Mouse (Mus musculus): ENCODE data around the gene Olfr1325. TPM values are rescaled to one million over a fixed set of nuclear protein-coding genes. Genes with fewer than 3 reads are reported as not detected.
"Not testable (repeated sequence)": the region's sequence is repeated elsewhere in the genome, so short reads cannot be mapped to it uniquely, and the experiment has no call there.

Gene Olfr1325
- polyA plus RNA-seq (2014; fragmentation: Nextera tagmentation; extraction: Ambion mirVana), result 0.07 TPM in 1 of 2 replicates, not detected in the other

DNA sequence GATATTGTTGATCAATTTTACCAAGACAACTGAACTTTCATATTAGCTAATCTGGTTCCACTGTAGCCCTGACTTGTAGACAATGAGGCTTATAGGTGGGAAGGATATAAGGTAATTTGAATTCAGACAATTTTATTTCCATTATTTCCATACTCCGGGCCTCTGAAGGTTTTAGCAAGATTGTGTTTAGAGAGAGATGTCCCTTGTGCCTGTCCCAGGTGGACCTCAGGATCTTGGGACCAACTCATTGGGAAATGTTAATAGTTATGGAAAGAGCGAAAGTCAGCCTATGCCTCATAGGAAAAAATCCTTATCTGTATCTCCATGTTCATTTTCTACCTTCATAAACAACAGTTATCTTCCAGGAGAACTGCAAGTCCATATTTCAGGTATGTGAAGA, at the start of gene Olfr1325:
Gene Olfr1325 (plus strand): TSS at position 301 of the 400 bp plus-strand sequence.
- 88% methylated on average over 2 of the region's 2 CpGs for WGBS
- Histone ChIP-seq H3K9me3 (ENCODE audit: control insufficient read depth, low read length) (no peaks in the 10 kb centered on the region), H3K4me2 (ENCODE audit: low read depth, low read length) (no peak within 1 kb of the TSS), H3K9ac (ENCODE audit: low read depth, low read length) (no peak within 1 kb of the TSS), H3K4me1 (ENCODE audit: control insufficient read depth, insufficient read depth, low read length) (no peaks in the 10 kb centered on the region), H3K27ac (replicated peaks; ENCODE audit: low read depth, low read length) (no peak within 1 kb of the TSS), H3K4me3 (ENCODE audit: low read depth, low read length) (no peak within 1 kb of the TSS), H3K27me3 (replicated peaks; ENCODE audit: control insufficient read depth, insufficient read depth, low read length) (no peaks in the 10 kb centered on the region), H3K36me3 (ENCODE audit: control insufficient read depth, insufficient read depth, low read length) (no peaks in the 10 kb centered on the region)
- ATAC-seq (ENCODE audit: low read depth) (no peak), DNase-seq (ENCODE audit: low spot score) (no peak)

DNA sequence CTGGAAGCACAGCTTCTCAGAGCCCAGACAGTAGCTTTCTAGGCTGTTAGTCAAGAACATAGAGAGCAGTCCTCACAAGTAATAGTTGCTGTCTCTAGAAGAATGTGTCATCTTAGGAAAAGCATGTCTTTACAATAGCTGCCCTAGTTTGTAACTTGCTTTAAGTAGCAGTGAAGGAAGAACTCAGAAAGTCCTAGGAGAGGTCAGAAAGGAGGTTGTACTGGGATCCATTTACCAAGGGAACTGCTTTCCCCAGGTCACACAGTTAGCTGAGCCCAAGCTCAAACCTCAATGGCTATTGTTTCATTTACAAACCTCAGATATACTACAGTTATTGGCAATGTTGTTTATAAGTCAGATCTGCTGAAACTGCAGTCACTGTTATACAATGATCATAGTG, 17.7 kb upstream of the Olfr1325 start, which contains the start of gene Olfr1326-ps1:
Gene Olfr1326-ps1 (minus strand): TSS at position 101 of the 400 bp plus-strand sequence.
- Histone ChIP-seq H3K9me3 (ENCODE audit: control insufficient read depth, low read length) (no peaks in the 10 kb centered on the region), H3K4me3 (ENCODE audit: low read depth, low read length) (no peak within 1 kb of the TSS), H3K36me3 (ENCODE audit: control insufficient read depth, insufficient read depth, low read length) (no peaks in the 10 kb centered on the region), H3K27me3 (replicated peaks; ENCODE audit: control insufficient read depth, insufficient read depth, low read length) (no peaks in the 10 kb centered on the region), H3K4me1 (ENCODE audit: control insufficient read depth, insufficient read depth, low read length) (no peaks in the 10 kb centered on the region), H3K9ac (ENCODE audit: low read depth, low read length) (no peak within 1 kb of the TSS), H3K4me2 (ENCODE audit: low read depth, low read length) (no peak within 1 kb of the TSS), H3K27ac (replicated peaks; ENCODE audit: low read depth, low read length) (no peak within 1 kb of the TSS)
- ATAC-seq (ENCODE audit: low read depth) (no peak), DNase-seq (ENCODE audit: low spot score) (no peak)

DNA sequence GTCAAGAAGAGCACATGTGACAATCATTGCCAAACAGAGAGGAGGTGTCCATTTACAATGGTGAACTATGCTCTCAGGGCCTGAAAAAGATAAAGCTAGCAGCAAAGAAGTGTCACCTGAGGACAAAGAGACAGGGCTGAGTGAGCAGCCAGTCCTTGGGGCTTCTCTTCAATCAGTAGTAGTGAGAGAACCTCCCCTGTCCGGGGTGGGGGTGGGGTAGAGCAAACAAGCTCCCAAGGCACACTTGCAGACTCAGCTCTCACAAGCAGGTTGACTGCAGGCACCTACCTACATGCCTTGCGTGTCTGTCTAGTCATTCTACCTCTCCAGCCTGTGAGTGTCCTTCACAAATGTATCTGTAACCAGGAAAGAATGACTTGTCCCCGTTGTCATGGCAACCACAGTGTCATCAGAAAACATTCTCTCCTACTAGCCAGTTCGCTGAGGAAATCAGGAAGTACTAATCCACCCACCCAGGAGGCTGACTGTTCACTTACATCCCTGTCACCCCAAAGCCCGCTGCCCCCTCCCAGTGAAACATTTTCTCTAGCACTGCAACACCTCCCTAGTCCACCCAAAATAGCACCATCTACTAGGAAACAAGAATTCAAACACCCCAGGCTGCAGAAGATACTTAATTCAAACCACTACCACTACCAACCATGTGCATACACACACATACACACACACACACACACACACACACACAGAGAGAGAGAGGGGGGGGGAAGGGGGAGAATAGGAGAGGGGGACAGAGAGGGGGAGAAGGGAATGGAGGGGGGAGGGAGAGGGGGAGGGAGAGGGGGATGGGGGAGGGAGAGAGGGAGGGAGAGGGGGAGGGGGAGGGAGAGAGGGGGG, 53.2 kb downstream of the Olfr1325 start, which contains the start of gene Gm5640:
Gene Gm5640 (minus strand): TSS at position 170 of the 858 bp plus-strand sequence.
- not testable (repeated sequence) for H3K4me1 ChIP-seq (ENCODE audit: control insufficient read depth, insufficient read depth, low read length); H3K4me3 ChIP-seq (ENCODE audit: low read depth, low read length); DNase-seq (ENCODE audit: low spot score); H3K27ac ChIP-seq (replicated peaks; ENCODE audit: low read depth, low read length); H3K27me3 ChIP-seq (replicated peaks; ENCODE audit: control insufficient read depth, insufficient read depth, low read length); ATAC-seq (ENCODE audit: low read depth); H3K36me3 ChIP-seq (ENCODE audit: control insufficient read depth, insufficient read depth, low read length); H3K9ac ChIP-seq (ENCODE audit: low read depth, low read length); H3K4me2 ChIP-seq (ENCODE audit: low read depth, low read length); H3K9me3 ChIP-seq (ENCODE audit: control insufficient read depth, low read length)
- 40% methylated on average over 1 of the region's 5 CpGs for WGBS

DNA sequence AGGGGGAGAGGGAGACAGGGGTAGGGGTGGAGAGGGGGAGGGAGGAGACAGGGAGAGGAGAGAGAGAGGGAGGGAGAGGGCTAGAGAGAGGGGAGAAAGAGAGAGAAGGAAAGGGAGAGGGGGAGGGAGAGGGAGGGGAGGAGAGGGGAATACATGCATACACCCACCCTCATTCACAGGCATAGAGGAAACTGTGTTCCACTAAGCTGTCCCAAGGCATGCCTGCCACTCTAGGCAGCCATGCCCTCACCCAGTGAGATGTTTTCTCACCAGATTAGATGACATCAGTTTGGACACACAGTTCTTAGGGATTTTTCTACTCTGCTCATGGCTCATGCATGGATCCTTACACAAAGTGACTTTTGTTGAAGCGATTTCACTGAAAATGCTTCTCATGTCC, 53.9 kb downstream of the Olfr1325 start:
- not testable (repeated sequence) for ATAC-seq (ENCODE audit: low read depth); H3K4me1 ChIP-seq (ENCODE audit: control insufficient read depth, insufficient read depth, low read length); H3K4me3 ChIP-seq (ENCODE audit: low read depth, low read length); H3K27ac ChIP-seq (replicated peaks; ENCODE audit: low read depth, low read length); H3K4me2 ChIP-seq (ENCODE audit: low read depth, low read length); DNase-seq (ENCODE audit: low spot score); H3K27me3 ChIP-seq (replicated peaks; ENCODE audit: control insufficient read depth, insufficient read depth, low read length); H3K9ac ChIP-seq (ENCODE audit: low read depth, low read length); H3K9me3 ChIP-seq (ENCODE audit: control insufficient read depth, low read length); H3K36me3 ChIP-seq (ENCODE audit: control insufficient read depth, insufficient read depth, low read length)
- WGBS, result no CpG with 5 or more reads among the region's 1 CpGs

Other genes with a start within 250 kb of the Olfr1325 start
- 94.0 and 104 TPM in 2 replicates for gene Lage3, start 239.1 kb upstream of the Olfr1325 start, polyA plus RNA-seq (2014; fragmentation: Nextera tagmentation; extraction: Ambion mirVana)
- gene Ubl4a, start 219.5 kb upstream of the Olfr1325 start, polyA plus RNA-seq (2014; fragmentation: Nextera tagmentation; extraction: Ambion mirVana), result 78.8 and 83.5 TPM in 2 replicates
- 21.4 and 22.5 TPM in 2 replicates for gene Slc10a3, start 219.3 kb upstream of the Olfr1325 start, polyA plus RNA-seq (2014; fragmentation: Nextera tagmentation; extraction: Ambion mirVana)
- gene Fam3a, start 199.4 kb upstream of the Olfr1325 start, polyA plus RNA-seq (2014; fragmentation: Nextera tagmentation; extraction: Ambion mirVana), result 38.4 and 43.0 TPM in 2 replicates
- 20.7 and 25.4 TPM in 2 replicates for gene Ikbkg, start 199.4 kb upstream of the Olfr1325 start, polyA plus RNA-seq (2014; fragmentation: Nextera tagmentation; extraction: Ambion mirVana)
- gene G6pdx, start 163.5 kb upstream of the Olfr1325 start, polyA plus RNA-seq (2014; fragmentation: Nextera tagmentation; extraction: Ambion mirVana), result 43.9 and 50.7 TPM in 2 replicates
- gene Gm6880, start 111.3 kb upstream of the Olfr1325 start, polyA plus RNA-seq (2014; fragmentation: Nextera tagmentation; extraction: Ambion mirVana), result not detected in 2 replicates
- gene Olfr1326-ps1, start 17.8 kb upstream of the Olfr1325 start, polyA plus RNA-seq (2014; fragmentation: Nextera tagmentation; extraction: Ambion mirVana), result not detected in 2 replicates
- not detected in 2 replicates for gene Gm5640, start 53.0 kb downstream of the Olfr1325 start, polyA plus RNA-seq (2014; fragmentation: Nextera tagmentation; extraction: Ambion mirVana)
- gene Gm6890, start 148.2 kb downstream of the Olfr1325 start, polyA plus RNA-seq (2014; fragmentation: Nextera tagmentation; extraction: Ambion mirVana), result 0.31 TPM in 1 of 2 replicates, not detected in the other
- gene Gm5936, start 244.5 kb downstream of the Olfr1325 start, polyA plus RNA-seq (2014; fragmentation: Nextera tagmentation; extraction: Ambion mirVana), result 0.08 TPM in 1 of 2 replicates, not detected in the other

Measured in embryonic facial prominence, embryonic 14.5 days (tissue).